Mouse (Mus musculus): ENCODE data around the gene Syne3. TPM values are rescaled to one million over a fixed set of nuclear protein-coding genes. Genes with fewer than 3 reads are reported as not detected.

Syne3 gene
- polyA plus RNA-seq, 1 experiment from 2014 or later = 0.29 TPM

DNA sequence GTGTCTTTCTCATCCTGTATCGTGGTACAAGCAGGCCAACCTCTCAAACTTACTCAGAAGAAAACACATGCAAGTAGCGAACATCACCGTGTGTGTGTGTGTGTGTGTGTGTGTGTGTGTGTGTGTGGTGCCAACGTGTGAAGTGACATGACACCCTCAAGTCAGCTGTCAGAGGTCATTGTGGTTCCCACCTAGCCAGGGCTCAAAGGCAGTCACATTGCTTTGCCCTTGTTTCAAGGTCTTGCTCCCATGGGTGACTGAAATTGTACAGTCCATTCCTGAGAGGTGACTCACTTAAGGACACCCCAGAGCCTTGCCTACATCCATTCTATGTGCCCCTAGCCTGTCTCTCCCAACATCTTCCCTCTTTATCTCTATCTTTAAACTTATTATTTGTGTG is 40.0 kb downstream of the Syne3 start:
- H3K36me3 ChIP-seq (ENCODE audit: insufficient read depth) = no peaks in the 10 kb centered on the region
- H3K27ac ChIP-seq (ENCODE audit: low read depth) = no peak overlapping the region
- H3K4me3 ChIP-seq (ENCODE audit: low read depth, low read length) = no peak overlapping the region
- TF ChIP-seq CTCF (IDR thresholded peaks at IDR 0.05; ENCODE audit: low read depth) = no peak
- 0 out of 2 replicates have a peak, but pooled peaks cover 4% of the 10 kb centered on the region for H3K4me1 ChIP-seq (ENCODE audit: insufficient read depth)
- 82% methylated on average over 4 of the region's 4 CpGs for WGBS
- no peaks in the 10 kb centered on the region; the same call in 1 of the 2 replicates for H3K9me3 ChIP-seq (ENCODE audit: low read depth, low read length)
- no peak for ATAC-seq (ENCODE audit: insufficient read depth)
- H3K27me3 ChIP-seq (ENCODE audit: insufficient read depth, low read length) = peaks cover 23% of the 10 kb centered on the region
- no peak for DNase-seq
- no peak overlapping the region for H3K9ac ChIP-seq
- no peak overlapping the region for H3K4me2 ChIP-seq

DNA sequence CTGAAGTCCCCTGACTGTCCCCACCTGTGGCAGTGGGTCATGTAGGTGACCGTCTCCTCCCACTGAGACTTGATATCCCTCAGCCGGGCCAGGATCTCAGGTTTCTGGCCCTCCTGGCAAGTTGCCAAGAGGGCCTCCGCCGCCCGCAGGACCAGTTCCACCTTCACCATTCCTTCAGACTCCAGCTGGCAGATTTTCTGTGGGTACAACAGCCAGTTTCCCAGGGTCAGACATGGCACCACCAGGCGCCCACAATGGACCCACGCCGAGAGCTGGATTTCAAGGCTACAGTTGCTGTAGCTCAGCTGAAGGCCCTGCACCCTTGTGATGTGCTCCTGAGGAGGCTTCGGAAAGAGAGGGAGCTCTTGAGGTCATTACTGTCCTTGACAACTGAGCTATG is 40.4 kb downstream of the Syne3 start:
- Histone ChIP-seq H3K4me1 (ENCODE audit: insufficient read depth) (0 out of 2 replicates have a peak, but pooled peaks cover 6% of the 10 kb centered on the region), H3K36me3 (ENCODE audit: insufficient read depth) (no peaks in the 10 kb centered on the region), H3K4me2 (no peak overlapping the region), H3K27ac (ENCODE audit: low read depth) (no peak overlapping the region), H3K4me3 (ENCODE audit: low read depth, low read length) (no peak overlapping the region), H3K9ac (no peak overlapping the region), H3K9me3 (ENCODE audit: low read depth, low read length) (no peaks in the 10 kb centered on the region; the same call in 1 of the 2 replicates), H3K27me3 (ENCODE audit: insufficient read depth, low read length) (peaks cover 23% of the 10 kb centered on the region)
- no peak for TF ChIP-seq CTCF (IDR thresholded peaks at IDR 0.05; ENCODE audit: low read depth)
- WGBS = 59% methylated on average over 9 of the region's 9 CpGs
- no peak for ATAC-seq (ENCODE audit: insufficient read depth)
- peak; percentile 35 for DNase-seq

DNA sequence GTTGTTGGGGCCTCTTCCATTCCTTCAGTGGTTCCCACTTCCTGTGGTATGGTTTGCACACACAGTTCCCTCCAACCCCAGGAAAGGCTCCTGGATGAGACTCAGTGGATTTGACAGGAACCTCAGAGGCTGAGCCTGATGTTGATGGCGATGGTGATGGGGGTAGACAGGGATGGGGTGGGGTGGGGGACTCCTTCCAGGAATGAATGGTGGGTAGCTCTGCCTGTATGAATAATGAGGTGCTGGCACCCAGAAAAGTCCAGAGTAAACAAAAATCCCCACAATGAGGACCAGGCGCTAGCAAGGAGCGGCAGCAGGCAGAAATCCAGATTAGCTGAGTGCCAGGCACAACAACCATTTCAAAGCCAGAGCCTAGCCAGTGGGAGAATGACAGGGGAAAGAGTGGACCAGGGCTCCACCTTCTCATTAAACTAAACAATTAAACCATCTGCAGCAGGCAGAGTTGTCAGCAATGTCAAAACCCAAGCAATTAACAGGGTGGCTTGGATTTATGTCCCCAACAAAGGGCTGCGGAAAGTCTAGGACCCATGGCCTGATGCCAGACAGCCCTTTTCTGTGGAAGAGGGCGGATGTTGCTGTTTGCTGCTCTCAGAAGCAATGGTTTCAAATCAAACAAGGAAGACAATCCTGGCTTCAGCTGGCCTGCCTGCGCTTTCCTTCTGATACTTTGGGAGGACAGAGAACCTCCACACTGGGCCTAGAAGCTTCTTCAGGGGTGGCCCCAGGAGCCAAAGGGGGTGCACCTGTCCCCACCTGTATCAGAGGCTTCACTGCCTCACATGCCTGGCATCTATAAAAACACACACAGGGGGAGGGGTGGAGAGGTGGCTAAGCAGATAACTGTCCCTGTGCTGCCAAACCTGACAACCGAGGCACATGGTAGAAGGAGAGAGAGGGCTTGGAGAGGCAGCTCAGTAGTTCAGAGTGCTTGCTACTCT is 44.4 kb downstream of the Syne3 start:
- peaks cover 25% of the 10 kb centered on the region for H3K27me3 ChIP-seq (ENCODE audit: insufficient read depth, low read length)
- no peak overlapping the region for H3K4me3 ChIP-seq (ENCODE audit: low read depth, low read length)
- DNase-seq = peak; percentile 97
- no peak overlapping the region for H3K9ac ChIP-seq
- ATAC-seq (ENCODE audit: insufficient read depth) = peak; percentile 93
- H3K4me1 ChIP-seq (ENCODE audit: insufficient read depth) = 0 out of 2 replicates have a peak, but pooled peaks cover 6% of the 10 kb centered on the region
- TF ChIP-seq CTCF (IDR thresholded peaks at IDR 0.05; ENCODE audit: low read depth) = no peak
- H3K4me2 ChIP-seq = no peak overlapping the region
- H3K36me3 ChIP-seq (ENCODE audit: insufficient read depth) = no peaks in the 10 kb centered on the region
- H3K9me3 ChIP-seq (ENCODE audit: low read depth, low read length) = no peaks in the 10 kb centered on the region; the same call in 1 of the 2 replicates
- 23% methylated on average over 7 of the region's 7 CpGs for WGBS
- peak overlapping the region; percentile 48; the same call in 1 of the 2 replicates for H3K27ac ChIP-seq (ENCODE audit: low read depth)

DNA sequence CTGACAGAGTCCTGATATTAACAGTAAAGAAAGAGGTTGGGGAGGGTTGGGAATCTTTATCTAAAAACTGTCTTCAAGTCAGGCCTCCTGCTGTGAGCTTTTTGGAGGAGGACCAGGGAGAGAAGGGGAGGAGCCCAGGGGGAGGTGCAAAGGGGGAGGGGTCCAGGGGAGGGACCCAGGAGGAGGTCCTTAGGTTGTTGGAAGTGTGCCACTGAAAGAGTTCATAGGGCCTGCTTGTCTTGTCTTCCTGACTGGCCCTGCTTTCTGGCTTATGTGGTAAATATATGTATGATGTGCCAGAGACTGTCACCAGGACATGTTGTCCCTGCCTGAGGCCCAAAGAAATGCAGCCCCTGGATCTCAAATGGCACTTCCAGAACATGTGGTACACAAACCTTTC is 49.2 kb downstream of the Syne3 start:
- no peak overlapping the region for H3K4me2 ChIP-seq
- peaks cover 25% of the 10 kb centered on the region for H3K27me3 ChIP-seq (ENCODE audit: insufficient read depth, low read length)
- ATAC-seq (ENCODE audit: insufficient read depth) (no peak), DNase-seq (peak; percentile 59)
- H3K4me1 ChIP-seq (ENCODE audit: insufficient read depth) = 0 out of 2 replicates have a peak, but pooled peaks cover 4% of the 10 kb centered on the region
- H3K36me3 ChIP-seq (ENCODE audit: insufficient read depth) = no peaks in the 10 kb centered on the region
- H3K4me3 ChIP-seq (ENCODE audit: low read depth, low read length) = no peak overlapping the region
- H3K9me3 ChIP-seq (ENCODE audit: low read depth, low read length) = no peaks in the 10 kb centered on the region
- H3K27ac ChIP-seq (ENCODE audit: low read depth) = no peak overlapping the region
- H3K9ac ChIP-seq = no peak overlapping the region
- TF ChIP-seq CTCF (IDR thresholded peaks at IDR 0.05; ENCODE audit: low read depth) = no peak

DNA sequence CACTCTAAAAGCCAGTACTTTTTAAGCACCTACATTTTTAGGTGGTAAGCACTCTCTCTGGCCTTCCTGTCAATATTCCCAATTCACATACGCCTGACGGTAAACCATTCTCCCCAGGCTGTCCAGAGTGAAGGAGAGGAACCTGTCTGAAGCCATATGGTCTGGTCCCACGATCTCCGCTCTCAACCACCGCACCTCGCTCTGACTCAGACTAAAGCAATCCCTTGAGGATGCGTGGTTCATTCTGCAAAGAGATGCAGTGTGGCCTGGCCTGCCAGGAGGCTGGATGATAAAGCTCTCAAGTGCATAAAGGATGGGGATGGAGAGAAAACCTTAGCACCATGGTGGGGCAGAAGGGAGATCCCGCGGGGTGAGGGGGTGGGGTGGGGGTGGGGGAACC is 49.6 kb downstream of the Syne3 start:
- no peak for TF ChIP-seq CTCF (IDR thresholded peaks at IDR 0.05; ENCODE audit: low read depth)
- Histone ChIP-seq H3K36me3 (ENCODE audit: insufficient read depth) (no peaks in the 10 kb centered on the region), H3K27me3 (ENCODE audit: insufficient read depth, low read length) (peaks cover 25% of the 10 kb centered on the region), H3K4me2 (no peak overlapping the region), H3K9me3 (ENCODE audit: low read depth, low read length) (no peaks in the 10 kb centered on the region), H3K4me1 (ENCODE audit: insufficient read depth) (0 out of 2 replicates have a peak, but pooled peaks cover 4% of the 10 kb centered on the region), H3K27ac (ENCODE audit: low read depth) (no peak overlapping the region), H3K4me3 (ENCODE audit: low read depth, low read length) (no peak overlapping the region), H3K9ac (no peak overlapping the region)
- 54% methylated on average over 9 of the region's 9 CpGs for WGBS
- ATAC-seq (ENCODE audit: insufficient read depth) (no peak), DNase-seq (no peak)

DNA sequence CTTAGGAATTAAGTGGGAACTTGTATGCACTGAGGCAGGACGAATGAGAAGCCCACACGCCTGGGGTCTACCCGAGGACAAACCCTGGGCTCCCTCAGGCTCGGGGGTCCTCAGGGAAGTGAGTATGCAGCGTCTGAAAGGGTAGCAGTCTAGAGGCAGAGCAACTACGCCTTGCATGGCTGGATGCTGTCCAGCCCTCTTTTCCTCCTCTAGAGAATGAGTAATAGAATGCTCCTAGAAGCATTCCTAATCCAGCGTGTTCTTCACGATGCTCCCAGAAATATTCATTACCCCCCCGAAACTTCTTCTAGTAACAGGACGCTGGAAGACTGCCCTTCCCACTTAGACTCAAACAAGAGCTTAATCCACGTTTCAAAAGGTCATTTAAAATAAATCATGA is 51.3 kb downstream of the Syne3 start:
- H3K4me2 ChIP-seq = no peak overlapping the region
- H3K36me3 ChIP-seq (ENCODE audit: insufficient read depth) = no peaks in the 10 kb centered on the region
- no peak for TF ChIP-seq CTCF (IDR thresholded peaks at IDR 0.05; ENCODE audit: low read depth)
- H3K9ac ChIP-seq = no peak overlapping the region
- peak; percentile 31 for DNase-seq
- ATAC-seq (ENCODE audit: insufficient read depth) = no peak
- H3K27me3 ChIP-seq (ENCODE audit: insufficient read depth, low read length) = peaks cover 21% of the 10 kb centered on the region
- H3K4me1 ChIP-seq (ENCODE audit: insufficient read depth) = no peaks in the 10 kb centered on the region
- 52% methylated on average over 11 of the region's 11 CpGs for WGBS
- H3K27ac ChIP-seq (ENCODE audit: low read depth) = no peak overlapping the region
- no peak overlapping the region for H3K4me3 ChIP-seq (ENCODE audit: low read depth, low read length)
- H3K9me3 ChIP-seq (ENCODE audit: low read depth, low read length) = no peaks in the 10 kb centered on the region

DNA sequence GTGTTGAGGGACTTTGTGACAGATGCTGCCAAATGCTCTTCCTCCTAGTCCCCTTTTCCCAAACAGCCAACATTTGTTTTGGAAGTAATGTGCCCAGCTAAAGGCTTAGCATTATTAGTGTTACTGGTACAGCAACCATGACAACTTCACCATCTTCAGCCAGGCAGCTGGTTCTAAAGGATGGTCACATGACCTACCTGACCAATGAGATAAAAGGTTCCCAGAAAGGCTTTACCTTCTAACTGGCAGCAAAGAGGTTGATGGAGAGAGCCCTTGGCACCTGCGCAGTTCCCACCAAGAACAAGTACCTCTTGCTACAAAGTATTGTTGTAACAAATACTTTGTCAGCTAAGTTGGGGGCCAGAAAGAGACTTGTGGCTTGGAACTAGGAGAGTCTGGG is 52.4 kb downstream of the Syne3 start:
- H3K36me3 ChIP-seq (ENCODE audit: insufficient read depth) = no peaks in the 10 kb centered on the region
- H3K4me1 ChIP-seq (ENCODE audit: insufficient read depth) = no peaks in the 10 kb centered on the region
- no peak for TF ChIP-seq CTCF (IDR thresholded peaks at IDR 0.05; ENCODE audit: low read depth)
- no peak overlapping the region for H3K9ac ChIP-seq
- H3K27ac ChIP-seq (ENCODE audit: low read depth) = no peak overlapping the region
- no peaks in the 10 kb centered on the region for H3K9me3 ChIP-seq (ENCODE audit: low read depth, low read length)
- no peak overlapping the region for H3K4me3 ChIP-seq (ENCODE audit: low read depth, low read length)
- WGBS = 98% methylated on average over 1 of the region's 1 CpGs
- ATAC-seq (ENCODE audit: insufficient read depth) (no peak), DNase-seq (no peak)
- H3K27me3 ChIP-seq (ENCODE audit: insufficient read depth, low read length) = peaks cover 13% of the 10 kb centered on the region; the same call in 1 of the 2 replicates
- H3K4me2 ChIP-seq = no peak overlapping the region

All from lung, embryonic 14.5 days (tissue).